Mouse (Mus musculus) adrenal gland, postnatal 10 days (tissue): Measurements from ENCODE around the gene Plcb4. TPM values are rescaled to one million over a fixed set of nuclear protein-coding genes. Genes with fewer than 3 reads are reported as not detected.
"Not testable (repeated sequence)": the region's sequence is repeated elsewhere in the genome, so short reads cannot be mapped to it uniquely, and the experiment has no call there.

Experiments used
- DNase-seq: peaks from one replicate; pipeline ENCODE4 v3.0.0; 2021; ENCODE audit warnings: mixed read lengths
- total RNA-seq, 2 experiments: library from RNA; stranded (reverse); gene quantifications; 2 replicates each; pipeline ENCODE4 v1.2.3; 2021

The Plcb4 gene
- total RNA-seq, 2 experiments from 2014 or later: 39.1 to 51.1 TPM

- DNase-seq: no peak
Measured at GRCm38 (mm10) chr2:135958453-135958852, 299.6 kb downstream of the Plcb4 start.

DNA sequence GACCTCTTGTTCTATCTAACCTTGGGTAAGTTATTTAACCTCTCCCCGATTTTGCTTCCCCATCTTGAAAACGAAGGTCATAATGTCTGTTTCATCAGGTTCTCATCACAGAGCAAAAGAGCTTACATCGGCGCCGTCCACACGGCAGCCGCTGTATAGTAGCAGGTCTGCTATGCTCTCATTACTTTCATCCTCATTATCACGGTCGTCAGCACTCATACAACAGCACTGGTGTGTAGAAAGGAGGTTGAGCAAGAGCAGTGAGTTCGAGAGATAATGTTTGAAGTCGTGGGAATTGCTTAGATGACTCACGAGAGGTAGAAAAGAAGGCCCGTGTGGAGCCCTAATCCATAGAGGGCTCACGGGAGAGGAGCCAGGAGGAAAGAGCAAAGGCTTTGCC, 304.3 kb downstream of the Plcb4 start:
- DNase-seq: no peak

- DNase-seq: peak; percentile 63
Measured at GRCm38 (mm10) chr2:135966871-135967557, 308.2 kb downstream of the Plcb4 start.

DNA sequence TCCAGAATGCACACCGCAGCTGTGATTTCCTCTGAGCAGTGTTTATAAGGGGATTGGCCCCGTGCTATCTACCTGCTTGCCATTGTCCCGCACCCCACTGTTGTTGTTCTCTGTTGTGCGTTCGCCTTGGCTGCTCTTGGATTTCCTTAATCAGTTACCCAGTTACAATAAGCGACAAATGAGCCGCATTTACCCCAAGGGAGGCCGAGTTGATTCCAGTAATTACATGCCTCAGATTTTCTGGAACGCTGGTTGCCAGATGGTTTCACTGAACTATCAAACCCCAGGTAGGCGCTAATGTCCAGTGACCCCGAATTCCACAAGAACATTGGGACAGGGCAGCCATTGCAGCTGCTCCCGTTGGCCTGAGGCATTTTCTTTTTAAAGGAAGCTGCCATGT, 309.3 kb downstream of the Plcb4 start:
- DNase-seq: no peak

GRCm38 (mm10) chr2:135970902-135971301, 312.1 kb downstream of the Plcb4 start:
- no peak for DNase-seq

DNA sequence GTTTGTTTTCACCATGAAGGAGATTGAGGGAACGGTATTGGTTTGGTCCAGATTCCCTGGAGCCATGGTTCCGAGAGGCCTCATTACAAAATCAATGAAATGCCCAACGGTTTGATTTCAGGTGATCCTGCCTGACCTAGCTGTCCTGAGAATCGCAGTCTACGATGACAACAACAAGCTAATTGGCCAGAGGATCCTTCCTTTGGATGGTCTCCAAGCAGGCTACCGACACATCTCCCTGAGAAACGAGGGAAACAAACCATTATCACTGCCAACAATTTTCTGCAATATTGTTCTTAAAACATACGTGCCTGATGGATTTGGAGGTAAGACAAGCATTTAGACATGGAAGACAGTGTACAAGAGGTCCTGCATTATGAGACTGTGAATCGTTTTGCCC, 317.2 kb downstream of the Plcb4 start:
- DNase-seq: no peak

- no peak for DNase-seq
Measured at GRCm38 (mm10) chr2:135978790-135979189, 320.0 kb downstream of the Plcb4 start.

DNA sequence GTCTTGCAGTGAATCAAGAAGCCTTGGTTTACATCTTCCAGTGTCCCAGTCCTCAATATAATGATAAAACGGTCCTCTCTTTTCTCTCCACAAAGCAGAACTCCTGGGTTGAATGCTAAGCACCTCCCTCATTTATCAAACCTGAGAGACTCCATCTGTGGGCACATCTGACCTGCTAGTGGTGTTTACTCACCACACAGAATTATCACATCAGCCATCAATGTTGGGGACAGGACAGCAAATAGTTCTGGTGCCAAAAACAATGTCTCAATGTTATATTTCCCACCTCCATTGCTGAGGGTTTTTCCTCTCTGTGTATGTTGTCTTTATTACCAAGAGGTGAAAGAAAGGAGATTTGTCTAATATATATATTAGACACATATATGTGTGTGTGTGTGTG, 321.6 kb downstream of the Plcb4 start:
- no peak for DNase-seq

GRCm38 (mm10) chr2:135983972-135984371, 325.2 kb downstream of the Plcb4 start:
- no peak for DNase-seq

DNA sequence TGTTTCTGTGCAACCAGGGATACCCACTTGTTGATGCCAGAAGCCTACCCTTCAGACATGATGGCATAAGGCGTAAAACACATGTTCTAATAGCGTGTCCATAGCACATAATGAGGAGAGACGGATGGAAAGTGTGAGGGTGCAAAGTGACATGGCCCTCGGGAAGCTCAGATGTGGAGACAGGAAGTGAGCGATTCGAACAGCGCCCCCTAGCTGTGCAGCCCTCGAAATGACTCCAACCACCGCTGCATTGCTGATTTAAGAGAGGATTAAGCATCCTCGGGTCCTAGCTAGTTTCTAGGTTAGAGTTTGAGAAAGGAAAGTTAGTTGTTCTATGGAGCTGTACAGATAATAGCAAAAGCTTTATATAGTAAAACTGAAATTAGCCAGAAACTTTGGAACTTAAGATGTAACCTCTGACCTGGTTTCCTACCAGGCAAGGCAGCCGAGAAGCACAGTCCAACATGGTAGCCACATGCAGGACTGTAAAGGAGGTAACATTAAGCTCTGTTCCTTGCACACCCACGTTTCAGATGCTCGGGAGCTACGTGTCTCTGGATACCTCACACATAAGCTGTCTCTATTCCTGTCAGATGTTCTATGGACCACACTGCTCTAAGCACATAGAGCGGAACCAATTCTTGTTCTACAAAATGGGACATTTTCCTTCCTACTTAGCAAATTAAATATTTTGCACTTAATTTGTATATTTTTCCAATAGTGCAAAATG, 326.9 kb downstream of the Plcb4 start:
- DNase-seq: no peak

- DNase-seq: not testable (repeated sequence)
Measured at GRCm38 (mm10) chr2:135988475-135988874, 329.7 kb downstream of the Plcb4 start.

DNA sequence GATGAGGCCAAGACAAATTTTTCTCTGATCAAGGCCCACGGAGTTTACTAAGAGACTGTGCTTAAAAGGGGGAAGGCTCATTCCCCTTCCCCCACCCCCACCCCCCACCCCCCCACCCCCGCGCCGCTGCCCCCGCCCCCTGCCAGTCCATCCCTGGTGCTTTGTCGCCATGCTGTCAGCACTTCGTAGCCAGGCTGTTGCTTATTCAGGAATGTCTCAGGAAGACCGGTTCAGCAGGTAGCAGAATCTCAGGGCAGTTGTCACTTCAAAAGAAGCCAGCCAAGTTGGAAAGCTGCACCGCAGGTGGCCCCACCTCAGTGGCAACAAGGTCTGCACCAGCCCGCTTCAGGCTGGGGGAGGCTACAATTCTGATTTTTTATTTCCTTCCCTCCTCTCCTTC, 331.9 kb downstream of the Plcb4 start:
- not testable (repeated sequence) for DNase-seq

GRCm38 (mm10) chr2:135993314-135993713, 334.5 kb downstream of the Plcb4 start:
- no peak for DNase-seq

DNA sequence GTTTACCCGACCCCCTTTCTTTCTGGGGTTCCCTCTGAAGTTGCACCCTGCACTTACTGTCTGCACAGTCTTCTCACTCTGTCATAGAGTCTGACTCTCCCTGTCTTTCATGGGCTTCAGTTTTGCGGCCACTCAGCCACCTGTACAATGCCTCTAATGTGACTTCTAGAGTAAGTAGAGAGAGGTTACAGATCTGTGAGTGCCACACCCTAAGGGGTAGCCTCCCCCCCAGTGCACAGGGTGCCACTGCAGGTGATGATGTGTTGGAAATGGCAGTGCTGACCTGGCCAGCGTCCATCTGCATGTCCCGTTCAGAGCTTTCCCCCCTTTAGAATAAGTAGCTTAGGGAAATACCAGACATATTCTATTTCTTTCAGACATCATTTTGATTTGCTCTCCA, 336.4 kb downstream of the Plcb4 start:
- DNase-seq: no peak

DNA sequence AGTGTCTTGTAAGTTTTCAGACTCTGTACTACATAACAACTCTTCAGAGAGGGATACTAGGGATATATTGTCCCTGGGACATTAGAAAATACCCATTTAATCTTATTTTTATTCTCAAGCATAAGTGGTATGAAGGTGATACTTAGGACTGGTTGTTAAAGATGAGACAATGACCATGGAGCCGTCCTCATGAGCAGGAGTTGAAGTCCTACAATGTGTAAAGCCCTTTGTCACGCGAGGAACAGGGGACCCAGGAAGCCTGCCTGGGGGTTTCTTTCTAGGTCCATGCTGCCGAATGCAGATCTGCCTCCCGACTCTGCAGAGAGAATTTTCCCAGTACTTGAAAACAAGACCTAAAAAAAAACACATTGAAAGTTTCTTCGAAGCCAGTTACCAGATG, 338.1 kb downstream of the Plcb4 start:
- DNase-seq: no peak

- DNase-seq: no peak
Measured at GRCm38 (mm10) chr2:135997361-135998150, 338.7 kb downstream of the Plcb4 start.

DNA sequence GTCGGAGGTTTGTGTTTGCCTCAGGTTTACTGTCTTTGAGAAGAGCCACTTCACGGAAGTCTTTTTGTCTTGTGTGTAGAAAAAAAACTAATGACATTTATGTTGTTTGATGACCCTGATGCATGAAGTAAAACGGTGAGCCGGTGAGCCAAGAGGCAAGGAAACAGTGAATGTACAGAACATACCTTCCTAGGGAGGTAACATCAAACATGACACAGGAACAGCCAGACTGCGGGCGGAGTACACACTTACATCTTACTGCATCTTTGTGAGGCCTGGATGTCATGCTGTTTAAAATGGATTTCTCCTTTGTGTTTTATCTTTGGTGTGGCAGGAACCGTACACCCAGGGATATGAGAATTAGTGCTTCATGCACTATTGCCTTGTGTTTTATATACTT, 340.1 kb downstream of the Plcb4 start:
- DNase-seq: no peak

GRCm38 (mm10) chr2:135999361-135999760, 340.6 kb downstream of the Plcb4 start:
- no peak for DNase-seq

DNA sequence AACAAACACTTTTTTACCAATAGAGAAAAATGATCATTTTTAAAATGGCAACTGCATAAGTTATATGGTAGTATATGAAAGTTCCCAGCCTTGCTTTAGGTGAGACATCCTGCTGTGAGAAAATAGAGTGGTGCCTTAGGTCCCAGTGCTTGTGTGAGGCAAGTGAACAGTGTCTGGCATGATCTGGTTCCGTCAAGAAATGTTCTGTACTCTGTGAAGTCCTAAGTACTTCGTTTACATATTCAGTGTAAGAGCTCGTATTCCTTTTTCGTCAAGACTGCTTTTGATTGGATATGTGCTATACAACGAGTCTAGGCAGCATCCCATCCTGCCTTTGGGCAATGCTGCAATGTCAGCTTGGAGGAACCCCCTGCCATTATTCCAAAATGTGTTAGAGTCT, 342.1 kb downstream of the Plcb4 start:
- DNase-seq: no peak

DNA sequence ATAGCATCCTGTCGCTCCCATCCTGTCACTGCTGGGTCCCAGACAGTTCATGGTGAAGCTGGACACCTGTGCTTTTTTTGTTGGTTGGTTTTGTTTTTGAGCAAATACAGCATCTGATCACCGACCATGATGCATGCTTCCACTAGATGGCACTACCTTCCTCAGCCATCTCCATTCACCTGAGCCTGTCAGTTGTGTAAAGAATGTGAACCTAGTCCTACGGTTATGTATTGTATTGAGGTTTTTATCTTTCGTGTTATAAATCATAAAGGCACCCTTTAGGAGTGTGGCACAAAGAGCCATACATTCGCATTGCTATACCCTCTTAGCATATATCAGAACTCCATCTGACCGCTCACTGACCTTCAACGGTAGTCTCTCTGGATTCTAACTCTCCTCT, 343.3 kb downstream of the Plcb4 start:
- no peak for DNase-seq

- no peak for DNase-seq
Measured at GRCm38 (mm10) chr2:136003836-136004235, 345.0 kb downstream of the Plcb4 start.

- no peak for DNase-seq
Measured at GRCm38 (mm10) chr2:136006280-136006679, 347.5 kb downstream of the Plcb4 start.

DNA sequence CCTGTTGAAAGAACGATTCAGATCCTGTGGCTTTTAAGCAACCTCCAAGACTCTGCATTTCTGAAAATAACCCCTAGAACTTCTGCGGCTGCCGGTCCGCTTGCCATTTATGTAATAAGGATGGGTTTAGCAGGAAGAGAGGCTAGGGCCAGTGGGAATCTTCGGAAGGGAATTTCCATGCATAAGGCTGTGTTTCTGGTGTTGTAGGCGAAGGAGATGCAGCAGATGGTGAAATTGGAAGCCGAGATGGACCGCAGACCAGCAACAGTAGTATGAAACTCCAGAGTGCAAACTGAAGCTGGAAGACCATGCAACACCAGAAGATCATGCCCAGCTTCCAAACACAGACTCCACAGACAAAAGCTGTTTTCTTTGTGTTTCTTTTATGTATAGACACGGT, 353.9 kb downstream of the Plcb4 start:
- DNase-seq: no peak
